Mouse (Mus musculus) right cerebral cortex, adult 2 months (tissue): Measurements from ENCODE around the gene Ubap2l.
A peak's percentile ranks its signal among the peaks of the same experiment; 100 is the strongest.

Experiments
- DNase-seq, 2 experiments: peaks; one replicate each; pipeline ENCODE4 v3.0.0; 2021 to 2022; ENCODE audit warnings: low spot score in 2 of 2

Ubap2l gene

GRCm38 (mm10) chr3:90052351-90053241 is at the start of gene Ubap2l:
Gene Ubap2l, minus strand, starts transcription at chr3:90052628.
- peak; percentile 89 to 94 for DNase-seq

- DNase-seq = no peak
Measured at GRCm38 (mm10) chr3:90101673-90102072, 49.2 kb upstream of the Ubap2l start.

GRCm38 (mm10) chr3:90101010-90101409 is 48.6 kb upstream of the Ubap2l start:
- no peak for DNase-seq

GRCm38 (mm10) chr3:90097928-90098327 is 45.5 kb upstream of the Ubap2l start:
- DNase-seq = peak in 1 of 2 experiments; percentile 40

- no peak for DNase-seq
Measured at GRCm38 (mm10) chr3:90094453-90094852, 42.0 kb upstream of the Ubap2l start.

- no peak for DNase-seq
Measured at GRCm38 (mm10) chr3:90090892-90091291, 38.5 kb upstream of the Ubap2l start.

GRCm38 (mm10) chr3:90088617-90089016 is 36.2 kb upstream of the Ubap2l start:
- DNase-seq = no peak

DNA sequence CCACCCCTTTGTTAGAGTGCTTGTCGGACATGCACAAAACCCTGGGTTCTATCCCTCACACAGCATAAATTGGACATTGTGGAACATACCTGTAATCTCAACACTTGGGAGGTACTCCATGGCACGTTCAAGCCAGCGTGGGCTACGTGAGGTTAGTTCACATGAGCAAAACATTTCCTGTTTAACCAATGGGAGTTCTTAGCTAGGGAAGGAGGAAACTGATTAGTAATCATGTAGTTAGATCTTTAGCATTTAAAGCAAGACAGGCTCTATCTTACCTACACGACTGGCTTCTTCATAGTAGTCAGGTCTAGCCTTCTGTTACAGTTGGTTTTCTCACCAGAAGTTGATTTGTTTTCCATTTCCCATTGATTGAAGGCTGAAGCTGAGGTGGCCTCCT is 33.6 kb upstream of the Ubap2l start:
- DNase-seq = no peak

GRCm38 (mm10) chr3:90085281-90085680 is 32.9 kb upstream of the Ubap2l start:
- DNase-seq = no peak

DNA sequence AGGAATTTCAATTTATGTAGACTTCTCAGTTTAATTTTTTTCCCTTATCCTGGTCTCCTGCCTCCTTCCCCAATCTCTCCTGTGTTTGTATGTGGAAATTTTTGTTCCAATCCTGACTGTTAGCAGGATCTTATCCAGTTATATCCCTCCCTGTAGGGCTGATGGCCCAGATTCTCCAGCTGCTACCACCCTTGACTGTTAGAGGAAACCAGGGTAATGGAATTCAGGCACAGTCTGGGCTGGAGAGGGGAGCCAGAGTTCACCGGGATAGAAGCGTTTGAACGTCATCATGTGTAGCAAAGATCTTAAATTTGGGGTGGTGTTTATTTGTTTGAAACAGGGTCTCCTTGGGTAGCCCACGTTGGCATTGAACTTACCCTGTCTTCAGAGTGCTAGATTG is 32.4 kb upstream of the Ubap2l start:
- no peak for DNase-seq

DNA sequence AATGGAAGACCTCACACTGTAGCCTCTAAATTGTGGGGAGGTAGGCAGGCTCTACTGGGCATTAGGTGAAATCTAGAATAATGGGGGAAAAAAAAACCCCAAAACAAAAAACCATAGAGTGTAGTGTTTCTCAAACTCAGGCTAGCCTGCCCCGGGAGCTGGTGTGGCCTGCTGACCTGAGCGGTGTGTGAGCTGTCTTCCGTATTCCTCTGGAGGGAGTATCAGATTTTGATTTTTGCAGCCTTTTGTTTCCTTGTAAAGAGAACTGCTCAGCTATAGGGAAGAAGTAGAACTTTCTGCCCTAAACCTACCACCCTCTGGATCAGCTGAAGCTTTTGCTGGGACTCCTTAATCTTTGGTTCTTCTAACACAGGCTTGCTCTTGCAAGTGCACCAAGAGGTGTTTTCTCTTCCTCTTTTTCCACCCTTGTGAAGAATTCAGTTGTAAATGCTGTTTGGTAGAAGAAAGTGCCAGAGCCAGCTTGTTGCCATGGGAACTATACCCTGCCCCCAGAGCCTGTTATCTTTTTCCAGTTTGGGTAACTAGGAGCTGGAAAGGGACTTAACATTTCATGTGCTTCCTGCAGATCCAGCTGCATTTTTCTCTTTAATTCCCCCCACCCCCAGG is 31.4 kb upstream of the Ubap2l start:
- DNase-seq = peak; percentile 68 to 72

DNA sequence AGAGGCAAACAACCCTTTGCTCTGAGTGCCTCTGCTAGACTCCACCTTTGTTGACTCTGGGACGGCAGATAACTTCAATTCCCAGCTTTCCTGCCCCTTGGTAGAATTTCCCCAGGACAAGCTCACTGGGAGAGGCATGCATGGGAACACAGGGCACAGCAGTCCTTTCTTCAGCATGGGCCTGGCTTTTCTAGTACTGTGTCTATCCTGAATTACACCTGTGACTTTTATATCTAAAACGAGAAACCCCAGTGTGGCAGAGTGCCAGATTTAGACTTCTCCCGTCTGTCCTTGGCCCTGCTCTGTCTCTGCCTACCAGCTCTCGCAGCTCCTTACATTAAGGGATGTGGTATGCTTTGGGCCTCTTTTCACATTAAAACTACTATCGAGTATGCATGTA is 30.6 kb upstream of the Ubap2l start:
- peak; percentile 38 to 44 for DNase-seq

GRCm38 (mm10) chr3:90081365-90082240 is 29.2 kb upstream of the Ubap2l start:
- DNase-seq = no peak

DNA sequence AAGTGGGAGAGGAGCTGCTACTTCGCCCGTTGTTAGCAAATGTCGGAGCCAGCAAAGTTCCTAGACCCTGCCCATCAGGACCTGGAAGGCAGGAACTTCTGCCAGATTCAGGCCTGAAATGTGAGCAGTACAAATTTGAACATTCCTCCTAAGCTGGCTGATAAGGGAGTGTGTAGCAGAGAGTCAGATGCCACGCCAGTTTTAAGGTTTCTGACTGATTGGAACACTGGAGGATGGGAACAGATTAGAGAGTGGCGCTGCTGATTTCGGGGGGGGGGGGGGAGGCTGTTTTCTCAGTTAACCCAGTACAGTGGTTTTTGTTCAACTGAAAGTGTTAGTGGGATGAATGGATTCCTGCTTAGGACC is 28.1 kb upstream of the Ubap2l start:
- DNase-seq = no peak

GRCm38 (mm10) chr3:90079763-90080497 is 27.5 kb upstream of the Ubap2l start:
- peak; percentile 65 to 68 for DNase-seq

GRCm38 (mm10) chr3:90079133-90079762 is 26.8 kb upstream of the Ubap2l start:
- DNase-seq = peak; percentile 91

- DNase-seq = no peak
Measured at GRCm38 (mm10) chr3:90078224-90078623, 25.8 kb upstream of the Ubap2l start.

DNA sequence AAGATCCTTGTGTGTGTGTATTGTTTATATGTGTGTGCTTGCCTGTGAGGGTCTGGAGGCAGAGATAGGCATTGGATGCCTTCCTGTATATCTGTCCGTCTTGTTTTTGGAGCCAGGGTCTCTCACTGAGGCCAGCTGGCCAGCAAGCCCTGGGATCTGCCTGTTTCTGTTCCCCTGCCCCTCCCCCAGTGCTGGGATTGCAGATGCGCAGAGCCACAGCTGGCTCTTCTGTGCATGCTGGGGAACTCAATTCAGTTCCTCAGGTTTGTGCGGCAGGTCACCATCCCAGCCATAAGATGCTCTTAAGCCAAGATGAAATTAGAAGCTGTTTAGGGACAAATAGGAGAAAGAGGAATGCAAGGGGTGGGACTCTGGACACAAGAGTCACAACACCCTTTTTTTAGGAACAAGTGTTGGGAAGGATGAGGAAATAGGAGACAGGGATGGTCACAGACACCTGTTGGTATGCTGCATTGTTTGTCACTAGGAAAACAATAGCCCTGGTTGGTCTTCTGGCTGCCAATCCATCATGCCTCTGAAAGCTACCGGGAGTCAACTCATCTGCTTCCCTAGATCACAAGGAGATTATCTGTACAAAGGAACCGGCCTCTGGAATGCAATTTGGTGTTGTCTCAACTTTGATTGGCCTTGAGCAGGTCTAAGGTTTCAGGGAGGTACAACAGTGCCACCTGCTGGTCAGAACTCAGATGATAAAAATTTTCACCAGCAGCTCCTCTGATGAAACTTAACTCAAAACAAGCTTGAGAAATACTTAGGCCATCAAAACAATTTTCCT is 24.7 kb upstream of the Ubap2l start:
- peak; percentile 87 to 89 for DNase-seq

DNA sequence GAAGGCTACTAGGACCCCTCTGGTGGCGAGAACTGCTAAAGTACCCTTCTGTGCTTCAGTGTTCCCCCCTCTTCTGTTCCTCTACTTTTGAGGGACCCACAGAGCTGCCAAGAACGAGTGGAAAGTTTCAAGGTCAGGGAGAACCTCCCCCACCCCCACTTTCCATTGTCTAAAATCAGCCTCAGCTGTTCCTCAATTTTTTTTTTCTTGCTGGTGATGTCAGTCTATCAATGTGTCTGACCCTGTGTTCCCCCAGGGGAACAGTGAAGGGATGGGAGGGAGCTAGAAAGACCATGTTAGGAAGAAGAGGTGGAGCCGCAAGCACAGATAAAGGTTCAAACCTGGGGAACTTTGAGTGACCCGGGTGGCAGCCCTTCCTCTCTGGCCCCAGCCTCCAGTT is 19.9 kb upstream of the Ubap2l start, which contains the start of gene Tpm3:
Gene Tpm3, plus strand, starts transcription at position 356 of the 400 bp plus-strand sequence.
- DNase-seq = no peak

- DNase-seq = no peak
Measured at GRCm38 (mm10) chr3:90069688-90070087, 17.3 kb upstream of the Ubap2l start.
